Mouse (Mus musculus) MEL-GATA-1-ER (cell line): ENCODE data around the gene Padi1.

Experiments used
- DNase-seq: peaks from one replicate; pipeline ENCODE4 v3.0.0-alpha.2; 2012; ENCODE audit warnings: low read depth; ENCODE audit errors: extremely low read depth

Padi1 gene

DNA sequence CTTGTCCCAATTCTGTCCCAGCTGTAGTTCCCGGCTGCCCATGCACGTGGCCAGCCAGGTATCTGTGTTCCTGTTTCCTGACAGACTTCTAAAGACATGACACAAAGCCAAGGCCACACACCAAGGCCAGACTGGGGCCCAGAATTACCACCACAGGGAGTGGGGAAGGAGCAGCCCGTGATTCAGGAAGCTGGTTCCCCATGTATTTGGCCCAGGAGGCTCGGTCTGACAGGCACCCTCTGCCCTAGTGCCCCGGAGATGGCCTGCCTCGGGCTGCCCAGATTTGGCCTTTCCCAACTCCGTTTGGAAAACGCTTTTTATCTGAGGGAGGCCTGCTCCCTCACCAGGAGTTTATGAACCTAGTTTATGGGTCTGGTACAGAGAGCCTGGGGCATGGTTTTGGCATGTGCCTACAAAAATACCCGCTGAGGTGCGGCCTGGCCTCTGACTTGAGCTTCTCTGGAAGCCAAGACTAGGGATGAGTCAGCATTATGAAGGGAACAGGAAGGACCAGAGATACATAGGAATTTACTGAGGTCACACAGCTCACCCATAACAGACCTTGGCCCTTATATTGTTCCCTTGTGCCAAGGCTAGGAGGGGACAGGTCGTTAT is 16.6 kb upstream of the Padi1 start:
- DNase-seq: no peak

DNA sequence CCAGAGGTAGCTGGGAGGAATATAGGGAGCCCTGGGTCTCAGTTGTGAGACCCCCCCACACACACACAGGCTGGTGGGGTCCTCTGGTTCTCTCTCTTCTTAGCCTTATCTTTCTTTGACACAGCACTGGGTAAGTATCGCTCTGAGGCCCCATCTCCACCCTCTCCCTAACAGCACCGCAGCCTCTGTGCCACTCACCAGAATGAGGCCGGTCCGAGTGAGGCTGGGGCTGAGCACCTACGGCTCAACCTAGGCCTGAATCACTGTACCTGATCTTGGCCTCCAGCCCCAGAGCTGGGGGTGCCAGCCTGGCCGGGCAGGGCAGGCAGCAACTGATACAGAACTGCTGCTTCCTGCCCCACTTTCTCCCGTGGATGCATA is 15.2 kb upstream of the Padi1 start:
- DNase-seq: no peak

DNA sequence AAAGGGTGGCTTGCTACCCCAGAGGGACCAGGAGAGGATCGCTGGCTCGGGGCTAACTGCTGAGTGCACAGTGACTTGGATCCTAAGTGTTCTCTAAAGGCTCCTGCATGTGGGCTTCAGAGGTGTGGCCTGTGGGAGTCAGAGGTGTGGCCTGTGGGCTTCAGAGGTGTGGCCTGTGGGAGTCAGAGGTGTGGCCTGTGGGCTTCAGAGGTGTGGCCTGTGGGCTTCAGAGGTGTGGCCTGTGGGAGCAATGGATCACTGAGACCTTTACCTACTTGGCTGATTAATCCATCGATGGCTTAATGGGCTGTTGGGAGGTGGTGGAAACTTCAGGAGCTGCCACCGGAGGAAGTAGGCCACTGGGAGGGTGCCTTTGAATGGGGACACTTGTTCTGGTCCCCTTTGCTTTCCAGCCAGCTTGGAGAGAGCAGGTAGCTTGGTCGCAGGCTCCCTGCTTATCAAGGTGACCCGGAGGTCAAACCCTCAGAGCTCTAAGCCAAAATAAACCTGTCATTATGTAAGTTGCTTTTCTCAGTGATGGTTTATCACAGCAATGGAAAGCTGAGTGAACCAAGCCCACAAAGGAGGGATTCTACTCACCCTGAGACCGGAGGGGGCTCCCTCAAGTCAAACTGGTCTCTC is 14.7 kb upstream of the Padi1 start:
- peak; percentile 28 for DNase-seq

DNA sequence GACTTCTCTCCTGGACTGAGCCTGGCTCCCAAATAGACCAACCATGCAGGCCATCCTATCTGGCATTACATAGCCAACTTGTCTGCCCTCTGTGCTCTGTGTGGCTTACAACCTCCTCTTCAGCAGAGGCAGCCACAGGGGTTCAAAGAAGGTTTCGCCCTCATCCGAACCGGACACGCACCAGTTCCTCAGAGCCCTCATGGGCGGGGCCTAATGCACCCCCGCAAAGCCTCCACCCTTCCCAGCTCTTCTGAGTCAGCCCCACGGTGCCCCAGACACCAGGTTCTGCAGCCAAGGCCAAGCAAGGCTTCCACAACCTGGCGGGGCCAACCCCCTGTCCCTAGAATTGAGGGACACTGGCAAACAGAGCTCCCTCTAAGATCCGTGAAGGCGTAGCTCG is 13.7 kb upstream of the Padi1 start:
- no peak for DNase-seq

DNA sequence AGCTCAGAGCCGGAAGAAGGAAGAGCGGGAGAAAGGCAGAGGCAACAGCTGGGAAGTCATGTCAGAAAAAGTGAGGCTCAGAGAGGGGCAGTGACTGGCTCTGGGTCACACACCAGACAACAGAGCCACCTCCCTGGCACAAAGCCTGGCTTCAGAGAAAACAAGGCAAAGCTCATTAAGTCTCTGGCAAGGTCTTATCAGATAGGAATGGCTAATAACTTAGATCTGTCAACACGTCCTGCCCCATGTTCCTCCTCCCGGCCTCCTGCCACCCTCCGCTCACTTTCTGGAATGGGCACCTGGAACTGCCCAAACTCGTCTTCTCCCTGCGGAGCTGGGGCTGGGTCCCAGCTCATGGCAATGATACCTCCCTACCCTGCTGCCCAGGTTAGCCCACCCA is 12.2 kb upstream of the Padi1 start:
- DNase-seq: no peak

DNA sequence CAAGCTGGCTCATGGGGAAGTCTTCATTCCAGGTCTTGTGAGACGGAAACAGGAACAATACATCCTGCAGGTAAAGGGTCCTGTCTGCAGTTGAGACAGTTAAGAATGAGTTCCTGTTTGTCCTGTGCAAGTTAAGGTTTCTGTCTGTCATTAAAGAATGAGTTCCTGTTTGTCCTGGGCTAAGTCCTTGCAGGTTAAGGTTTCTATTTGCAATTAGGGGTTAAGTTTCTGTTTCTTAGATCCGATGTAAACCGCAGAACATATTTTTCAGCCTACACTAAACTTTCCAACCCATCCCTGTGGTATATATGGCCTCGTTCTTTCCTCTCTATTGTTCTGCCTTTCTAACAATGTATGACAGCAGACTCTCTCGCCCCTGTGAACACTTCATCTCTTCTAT is 11.5 kb upstream of the Padi1 start:
- DNase-seq: no peak

DNA sequence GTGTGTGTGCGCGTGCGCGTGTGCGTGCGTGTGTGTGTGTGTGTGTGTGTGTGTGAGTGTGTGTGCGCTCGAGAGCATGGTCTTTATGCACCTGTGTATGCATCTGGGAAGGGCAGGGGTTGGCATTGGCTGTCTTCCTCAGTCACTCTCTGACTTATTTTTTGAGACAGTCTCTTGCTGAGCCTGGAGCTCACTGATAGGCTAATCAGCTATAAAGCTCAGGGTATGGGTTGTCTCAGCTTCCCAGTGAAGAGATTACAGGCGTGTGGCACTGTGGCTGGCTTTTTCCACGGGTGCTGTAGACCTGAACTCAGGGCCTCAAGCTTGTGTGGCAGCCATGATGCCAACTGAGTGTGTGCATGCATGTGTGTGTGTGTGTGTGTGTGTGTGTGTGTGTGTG is 9.6 kb upstream of the Padi1 start:
- peak; percentile 47 for DNase-seq

DNA sequence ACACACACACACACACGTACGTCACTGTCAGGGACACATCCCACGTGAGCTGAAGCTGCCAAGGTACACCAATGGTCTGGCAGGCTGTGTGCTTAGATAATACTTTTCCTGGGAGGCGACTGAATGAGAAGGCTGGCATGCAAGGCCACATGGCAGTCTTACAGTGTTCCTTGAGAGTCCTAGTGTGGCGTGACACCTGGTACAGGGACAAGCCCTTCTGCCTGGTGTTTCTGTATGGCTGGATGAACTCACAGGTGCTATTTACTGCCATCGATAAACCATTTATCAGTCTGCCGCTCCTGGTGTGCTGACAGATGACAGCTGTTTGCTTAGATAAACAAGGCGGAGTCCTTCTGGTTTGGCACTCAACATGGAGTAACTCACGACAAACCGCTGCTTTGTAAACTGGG is 8.9 kb upstream of the Padi1 start:
- DNase-seq: peak; percentile 41

DNA sequence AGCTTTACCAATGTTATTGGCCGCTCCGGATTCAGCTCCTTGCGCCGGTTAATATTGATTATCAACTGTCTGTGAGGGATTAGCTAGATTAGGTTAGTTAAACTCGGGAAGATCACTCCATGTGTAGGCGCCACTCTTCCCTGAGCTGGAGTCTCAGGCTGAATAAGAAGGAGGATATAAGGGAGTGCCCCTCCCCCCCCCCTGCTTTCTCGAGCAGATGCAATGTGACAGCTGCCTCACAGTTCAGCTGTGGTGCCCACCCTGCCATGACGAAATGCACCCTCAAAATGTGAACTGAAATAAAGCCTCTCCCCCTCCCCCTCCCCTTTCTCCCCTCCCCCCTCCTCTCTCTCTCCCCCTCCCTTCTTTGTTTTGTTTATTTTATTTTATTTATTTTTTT is 8.0 kb upstream of the Padi1 start:
- DNase-seq: no peak

DNA sequence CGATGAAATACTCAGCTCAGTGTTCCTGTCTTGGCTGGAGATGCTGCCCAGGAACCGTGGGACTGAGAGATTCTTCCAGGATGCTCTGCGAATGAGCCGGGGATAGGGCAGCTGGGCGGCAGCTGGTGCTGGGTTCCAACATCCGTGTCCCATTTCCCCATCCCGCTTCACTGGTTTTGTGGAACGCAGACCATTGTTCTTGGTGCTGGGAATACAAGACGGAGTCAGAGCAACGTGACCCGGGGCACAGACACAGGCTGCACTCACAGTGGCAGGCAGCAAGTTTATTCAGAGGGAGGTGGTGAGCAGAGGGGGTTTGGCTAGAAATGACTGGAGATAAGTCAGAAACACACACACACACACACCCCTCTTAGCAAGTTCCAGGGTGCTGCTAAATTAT is 3.7 kb upstream of the Padi1 start:
- no peak for DNase-seq

DNA sequence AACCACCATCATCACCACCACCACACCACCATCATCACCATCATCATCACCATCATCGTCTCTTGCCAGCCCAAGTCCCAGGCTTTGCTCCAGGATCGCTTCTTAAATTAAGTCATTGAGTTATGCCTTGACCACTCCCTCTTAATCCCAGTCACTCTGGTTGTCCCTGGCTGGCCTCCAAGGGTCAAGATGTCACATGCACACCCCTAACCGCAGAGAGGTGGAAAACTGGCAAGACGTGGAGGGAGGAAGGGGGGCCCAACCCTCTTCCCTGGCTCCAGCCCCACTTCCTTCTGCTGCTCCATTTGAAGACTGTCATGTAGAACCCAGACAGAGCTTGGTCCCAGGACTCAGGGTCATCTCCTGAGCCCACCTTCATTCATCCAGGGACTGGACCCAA is 587 bp downstream of the Padi1 start:
- no peak for DNase-seq

DNA sequence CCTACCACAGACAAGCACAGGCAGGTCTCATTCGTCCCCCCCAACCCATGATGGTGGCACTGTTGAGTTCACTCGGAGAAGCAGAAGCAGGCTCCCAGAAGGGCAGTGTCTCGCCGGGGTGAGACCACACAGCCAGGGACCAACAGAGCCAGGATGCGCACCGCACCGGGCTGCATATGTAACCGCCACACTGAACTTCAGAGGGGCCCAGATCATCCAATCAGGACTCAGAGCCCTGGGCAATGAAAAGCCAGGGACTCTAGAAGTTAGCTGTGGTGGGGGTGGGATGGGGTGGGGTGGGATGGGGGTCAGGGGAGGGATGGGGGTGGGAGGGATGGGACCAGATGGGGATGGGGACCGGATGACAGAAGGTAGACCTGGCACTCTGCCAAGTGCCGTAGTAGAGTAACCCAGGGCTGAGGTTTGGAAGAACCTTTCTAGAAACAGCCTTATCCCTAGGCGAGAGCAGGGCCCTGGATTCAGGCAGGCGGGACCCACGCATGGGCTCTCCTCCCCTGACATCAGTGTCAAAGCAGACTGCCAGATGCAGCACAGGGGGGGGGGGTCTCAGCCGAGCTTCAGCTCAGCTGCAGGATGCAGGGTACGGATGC is 1.8 kb downstream of the Padi1 start:
- DNase-seq: no peak

DNA sequence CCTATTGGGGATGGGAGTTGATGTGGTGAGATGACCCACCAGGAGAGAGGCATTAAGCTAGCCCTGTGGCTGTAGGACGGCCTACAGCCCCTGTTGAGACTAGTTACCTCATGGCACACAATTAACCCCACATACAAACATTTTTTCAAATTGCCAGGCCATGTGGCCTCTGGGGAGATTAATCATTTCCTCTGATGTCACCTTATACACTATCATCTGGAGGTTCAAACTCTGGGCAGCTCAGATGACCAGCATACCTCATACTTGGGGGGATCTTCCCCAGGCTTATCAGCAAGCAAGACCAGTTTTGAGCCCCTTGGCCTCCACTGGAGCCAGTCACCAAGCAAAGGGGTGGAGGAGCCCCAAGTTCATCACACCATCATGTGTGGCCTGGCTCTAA is 2.7 kb downstream of the Padi1 start:
- no peak for DNase-seq

DNA sequence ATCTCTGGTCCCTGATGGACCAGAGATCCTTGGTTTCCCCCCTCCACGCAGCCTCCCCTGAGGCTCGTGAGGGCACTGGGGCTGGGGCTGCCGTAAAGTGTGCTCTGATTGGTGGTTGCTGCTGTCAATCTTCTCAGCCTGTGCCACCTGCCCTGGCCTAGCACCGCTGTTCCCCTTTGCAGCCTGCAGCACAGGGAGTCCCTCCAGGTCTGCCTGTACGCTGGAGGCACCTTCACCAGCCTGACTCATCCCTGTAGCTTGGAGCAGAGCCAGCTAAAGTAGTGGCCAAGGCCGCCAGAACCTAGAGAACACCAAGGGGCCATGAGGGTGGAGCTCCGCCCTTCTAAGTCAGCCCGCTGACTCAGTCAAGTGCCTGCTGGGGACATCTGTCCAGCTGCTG is 7.7 kb downstream of the Padi1 start:
- peak; percentile 28 for DNase-seq

DNA sequence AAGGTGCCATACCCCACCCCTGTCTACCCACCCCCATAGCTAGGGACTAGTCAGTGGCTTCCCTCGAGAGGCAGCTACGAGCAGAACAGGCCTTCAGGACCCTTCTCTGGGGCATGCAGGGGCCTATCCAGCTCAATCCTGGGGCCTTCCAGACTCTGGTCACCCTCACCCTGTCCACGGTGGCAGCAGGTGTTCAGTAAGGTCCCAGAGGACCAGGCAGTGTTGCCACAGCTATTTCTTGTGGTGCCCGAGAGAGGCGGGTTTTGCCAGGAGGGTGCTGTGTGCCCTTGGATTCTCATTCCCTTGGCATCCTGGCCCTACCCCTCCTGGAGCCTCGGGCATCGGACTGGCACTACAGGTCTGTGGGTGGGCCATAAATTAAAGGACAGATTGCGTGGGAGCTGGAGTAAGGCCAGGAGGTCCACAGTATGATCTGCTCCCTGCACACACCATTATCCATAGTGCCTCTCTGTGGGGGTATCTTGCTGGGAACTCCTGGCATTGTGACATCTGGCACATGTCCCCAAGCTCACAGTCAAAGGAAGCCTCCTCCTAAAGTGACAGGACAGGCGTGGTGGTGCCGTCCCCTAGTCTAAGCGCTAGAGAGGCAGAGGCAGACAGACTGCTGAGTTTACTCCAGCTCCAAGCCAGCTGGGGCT is 9.2 kb downstream of the Padi1 start:
- no peak for DNase-seq

DNA sequence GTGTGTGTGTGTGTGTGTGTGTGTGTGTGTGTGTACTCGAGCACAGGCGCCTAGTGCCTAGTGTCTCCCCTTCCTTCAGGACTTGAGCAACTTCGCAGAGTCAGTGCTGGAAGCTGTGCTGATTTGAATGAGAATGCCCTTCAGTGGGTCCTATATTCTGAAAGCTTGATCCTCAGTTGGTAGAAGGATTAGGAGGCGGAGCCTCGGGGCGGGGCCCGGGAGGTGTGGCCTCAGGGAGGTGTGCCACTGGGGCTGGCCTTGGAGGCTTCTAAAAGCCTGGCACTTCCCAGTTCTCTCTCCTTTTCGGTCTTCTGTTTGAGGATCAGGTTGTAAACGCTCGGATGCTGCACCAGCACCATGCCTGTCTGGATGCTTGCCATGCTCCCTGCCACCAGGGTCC is 9.9 kb downstream of the Padi1 start:
- no peak for DNase-seq

DNA sequence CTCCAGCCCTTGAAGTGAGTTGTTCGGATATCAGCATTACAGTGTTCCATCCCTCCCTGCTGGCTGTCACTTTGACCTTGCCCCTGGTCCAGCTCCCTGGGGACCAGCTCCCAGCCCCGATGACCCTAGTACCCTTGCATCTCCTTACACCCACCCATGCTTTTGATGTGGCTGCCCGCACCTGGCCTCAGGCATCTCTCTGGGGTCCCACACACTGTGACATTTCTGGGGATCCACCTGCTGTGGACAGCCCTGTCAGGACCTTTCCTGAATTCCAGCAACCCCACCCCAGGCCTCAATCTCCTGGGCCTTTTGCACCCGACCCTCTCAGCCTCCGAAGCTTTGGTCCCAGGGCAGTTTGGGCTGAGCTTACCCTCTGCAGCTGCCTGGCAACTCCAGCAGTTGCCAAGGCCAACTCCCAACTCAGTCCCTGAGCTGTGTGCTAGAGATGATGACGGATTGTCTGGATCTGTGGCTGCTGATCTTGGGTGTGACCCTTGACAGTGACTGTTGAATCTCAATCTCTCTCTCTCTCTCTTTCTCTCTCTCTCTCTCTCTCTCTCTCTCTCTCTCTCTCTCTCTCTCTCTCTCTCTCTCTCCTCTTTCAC is 11.1 kb downstream of the Padi1 start:
- no peak for DNase-seq

DNA sequence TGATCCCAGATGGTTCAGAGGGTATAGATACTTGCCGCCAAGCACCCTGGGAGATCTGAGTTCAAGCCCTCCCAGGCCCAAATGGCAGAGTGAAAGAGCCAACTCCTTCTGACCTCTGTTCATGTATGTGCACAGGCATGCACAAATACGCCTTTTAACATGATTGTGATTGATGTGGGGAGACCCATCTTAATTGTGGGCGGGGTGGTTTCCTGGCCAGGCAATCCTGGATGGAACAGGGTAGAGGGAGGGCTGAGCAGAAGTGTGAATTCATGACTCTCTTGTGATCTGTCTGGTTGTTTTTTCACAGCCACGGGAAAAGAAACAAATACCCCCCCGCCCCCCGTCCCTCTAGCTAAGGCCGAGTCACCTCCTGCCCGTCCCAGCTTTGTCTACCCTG is 12.8 kb downstream of the Padi1 start:
- DNase-seq: no peak

DNA sequence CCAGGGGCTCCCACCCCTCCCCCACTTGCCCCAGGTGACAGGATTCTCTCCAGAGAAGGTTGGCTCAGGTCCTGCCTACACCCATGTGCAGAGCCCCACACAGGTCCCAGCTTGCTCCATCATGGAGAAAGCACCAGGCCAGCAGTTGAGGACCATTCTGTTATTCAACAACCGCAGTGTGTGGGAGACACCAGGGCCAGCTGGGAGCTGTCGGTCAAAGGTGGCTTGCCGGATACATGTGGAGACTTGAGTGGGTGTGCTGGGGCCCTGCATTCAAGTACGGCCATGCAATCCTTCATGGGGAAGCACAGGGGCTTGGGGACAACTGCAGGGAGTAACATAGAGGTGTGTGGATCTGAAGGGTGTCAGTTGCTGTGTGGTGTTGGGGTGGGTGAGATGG is 13.8 kb downstream of the Padi1 start:
- no peak for DNase-seq

DNA sequence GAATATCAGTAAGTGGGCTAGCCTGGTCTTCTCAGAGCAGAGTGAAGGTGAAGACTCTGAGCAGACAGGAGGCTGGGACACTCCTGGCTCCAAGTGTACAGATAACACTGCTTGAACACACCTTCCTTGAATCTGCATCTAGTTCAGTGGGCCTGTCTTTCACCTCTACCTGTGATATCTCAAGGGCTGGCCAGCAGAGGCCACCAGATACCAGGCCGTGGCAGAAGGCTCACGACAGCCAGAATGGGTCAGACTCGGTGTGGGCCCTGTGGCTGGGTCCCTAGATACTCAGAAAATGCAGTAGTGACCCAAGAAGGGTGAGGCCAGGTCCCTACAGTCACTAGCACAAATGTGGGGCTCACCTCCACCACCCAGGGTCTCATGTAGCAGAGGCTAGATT is 18.3 kb downstream of the Padi1 start:
- DNase-seq: no peak

DNA sequence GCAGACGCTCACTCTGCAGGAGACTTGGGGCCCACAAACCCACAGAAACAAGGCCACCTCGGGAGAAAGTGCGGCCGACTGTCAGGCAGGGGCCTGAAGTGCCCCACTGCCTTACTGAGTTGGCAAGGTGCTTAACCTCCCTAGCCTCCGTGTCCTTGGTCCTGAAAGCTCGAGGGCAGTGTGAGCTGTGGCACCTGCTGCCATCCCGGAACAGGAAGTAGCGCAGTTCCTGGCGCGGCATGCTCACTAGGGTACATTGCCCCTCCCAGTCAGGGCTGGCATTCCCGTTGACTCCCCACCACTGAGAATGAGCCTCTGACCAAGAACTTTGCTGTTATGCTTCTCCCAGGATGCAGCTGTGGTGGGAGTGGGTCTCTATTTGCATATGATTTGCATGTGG is 19.6 kb downstream of the Padi1 start:
- no peak for DNase-seq

DNA sequence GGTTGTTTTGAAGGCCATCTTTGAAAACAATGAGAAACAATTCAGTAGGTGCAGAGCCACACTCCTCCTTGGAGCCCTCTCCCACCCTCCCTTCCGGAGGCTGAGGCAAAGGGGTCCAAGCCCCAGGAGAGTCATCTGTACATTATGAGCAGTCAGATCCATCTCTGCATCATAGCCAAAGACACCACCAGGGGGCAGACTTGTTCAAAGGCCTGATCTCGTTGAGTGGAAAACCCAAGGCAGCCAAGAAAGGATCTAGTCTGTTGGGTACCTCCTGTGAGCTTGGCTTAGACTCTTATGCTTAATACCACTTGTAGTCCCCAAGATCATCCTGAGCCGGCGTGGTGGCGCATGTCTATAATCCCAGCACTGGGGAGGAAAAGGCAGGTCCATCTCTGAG is 23.6 kb downstream of the Padi1 start:
- DNase-seq: peak; percentile 39
